Mouse (Mus musculus) natural killer cell, adult 2 months (primary cell): Measurements from ENCODE around the gene Slx.
"Not testable (repeated sequence)": the region's sequence is repeated elsewhere in the genome, so short reads cannot be mapped to it uniquely, and the experiment has no call there.

Source experiments
- DNase-seq, 2 experiments: peaks; one replicate each; pipeline ENCODE4 v3.0.0; 2022; ENCODE audit warnings: low spot score in 2 of 2

Slx gene

DNA sequence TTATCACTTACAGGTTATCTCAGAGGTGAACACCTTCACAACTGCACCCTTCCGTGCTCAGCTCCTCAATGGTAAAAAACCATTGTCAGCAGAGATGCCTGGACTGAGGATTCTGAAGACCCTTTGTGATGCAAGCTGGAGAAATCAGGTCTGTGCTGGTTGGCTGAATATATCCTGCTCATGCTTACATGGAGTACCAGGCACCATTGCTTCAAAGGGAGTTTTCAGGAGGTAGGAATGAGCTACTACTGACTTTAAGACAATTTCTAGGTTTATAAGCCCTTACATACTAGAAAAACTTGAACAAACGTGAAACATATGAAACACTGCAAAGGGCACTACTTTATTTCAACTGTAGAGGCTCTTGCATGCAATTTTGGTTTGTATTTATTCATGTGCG is at the start of gene Slx:
Gene Slx, minus strand, starts transcription at position 101 of the 400 bp plus-strand sequence.
- DNase-seq, result not testable (repeated sequence)
